ENCODE assay signal across 8 mouse cellular contexts in the genomic region with DNA sequence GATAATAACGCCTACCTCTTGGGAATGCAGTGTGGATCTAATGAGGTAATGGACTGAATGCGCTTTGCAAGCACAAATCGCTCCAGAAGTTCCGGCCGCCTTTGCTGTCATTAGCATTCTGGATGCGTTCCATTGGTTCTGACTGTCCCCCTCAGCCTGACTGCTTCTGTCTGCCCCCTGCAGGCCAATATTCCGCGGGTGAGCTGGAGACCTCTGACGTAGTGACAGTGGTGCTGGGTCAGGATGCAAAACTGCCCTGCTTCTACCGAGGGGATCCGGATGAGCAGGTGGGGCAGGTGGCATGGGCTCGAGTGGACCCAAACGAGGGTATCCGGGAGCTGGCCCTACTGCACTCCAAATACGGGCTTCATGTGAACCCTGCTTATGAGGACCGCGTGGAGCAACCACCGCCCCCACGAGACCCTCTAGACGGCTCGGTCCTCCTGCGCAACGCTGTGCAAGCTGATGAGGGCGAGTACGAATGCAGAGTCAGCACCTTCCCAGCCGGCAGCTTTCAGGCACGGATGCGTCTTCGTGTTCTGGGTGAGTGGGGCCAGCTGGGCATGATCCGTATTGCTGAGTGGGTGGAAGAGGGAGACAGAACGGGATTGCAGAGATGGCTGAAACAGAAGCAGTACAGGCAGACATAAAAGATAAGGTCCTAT. TPM values are rescaled to one million over a fixed set of nuclear protein-coding genes. Genes with fewer than 3 reads are reported as not detected.
DNase-seq lines count a peak whose midpoint lies in the region; ATAC-seq lines count a peak whose summit lies in the region.

No protein-coding gene starts in this region.

- peak; percentile 90 for DNase-seq in R1 (ENCODE audit: low read depth, low spot score)
- peak; percentile 86 to 88 for DNase-seq in cerebellum, postnatal 10 days
- peak; percentile 43 to 49 for DNase-seq in frontal cortex, postnatal 25 days (ENCODE audit: low spot score in 2 of 2)
- DNase-seq in layer of hippocampus, postnatal 25 days (ENCODE audit: extremely low spot score in 1 of 2, low spot score in 1 of 2) = peak; percentile 59 to 69
- peak; percentile 87 for DNase-seq in lung, postnatal 14 days
- DNase-seq in ovary, postnatal 36 days (ENCODE audit: low spot score) = peak; percentile 73
- DNase-seq in thymus, postnatal 10 days (ENCODE audit: low spot score in 2 of 2) = peak; percentile 53 to 72

- peak overlapping the region; percentile 31; the same call in 1 of the 2 replicates for H3K27ac ChIP-seq in hindbrain, embryonic 13.5 days

- ATAC-seq in hindbrain, embryonic 13.5 days (ENCODE audit: low FRiP score) = peak; percentile 76

- peaks cover 12% of the 10 kb centered on the region for H3K4me1 ChIP-seq in hindbrain, embryonic 13.5 days (replicated peaks)

- no peaks in the 10 kb centered on the region for H3K36me3 ChIP-seq in hindbrain, embryonic 13.5 days

- H3K9me3 ChIP-seq in hindbrain, embryonic 13.5 days = no peaks in the 10 kb centered on the region

- peaks cover 15% of the 10 kb centered on the region; the same call in 1 of the 2 replicates for H3K27me3 ChIP-seq in hindbrain, embryonic 13.5 days

- 1% methylated on average over 31 of the region's 31 CpGs for WGBS in hindbrain, embryonic 13.5 days

- peak overlapping the region; percentile 56 for H3K4me2 ChIP-seq in hindbrain, embryonic 13.5 days

- H3K4me3 ChIP-seq in hindbrain, embryonic 13.5 days = peak overlapping the region; percentile 30

- peak overlapping the region; percentile 43; the same call in 1 of the 2 replicates for H3K9ac ChIP-seq in hindbrain, embryonic 13.5 days

RNA-seq across cellular contexts. Expression of a gene that starts 8.7 kb away (rescaled TPM):
- polyA plus RNA-seq in hindbrain, embryonic 13.5 days (2015; fragmentation: Nextera tagmentation; extraction: Ambion mirVana) = 1.00 and 1.0 TPM in 2 replicates
- 1 to 10 TPM; 1.8 to 2.0 TPM for total RNA-seq in layer of hippocampus, postnatal 25 days (2021)

RNA-seq across cellular contexts. Expression of a gene that starts 10.2 kb away (rescaled TPM):
- 1.4 and 1.7 TPM in 2 replicates for polyA plus RNA-seq in hindbrain, embryonic 13.5 days (2015; fragmentation: Nextera tagmentation; extraction: Ambion mirVana)
- total RNA-seq in layer of hippocampus, postnatal 25 days (2021) = 1 to 10 TPM; 3.6 to 3.7 TPM

RNA-seq across cellular contexts. Expression of a gene that starts 19.5 kb away (rescaled TPM):
- 2.8 and 3.3 TPM in 2 replicates for polyA plus RNA-seq in hindbrain, embryonic 13.5 days (2015; fragmentation: Nextera tagmentation; extraction: Ambion mirVana)
- 1 to 10 TPM; 6.4 to 9.2 TPM for total RNA-seq in layer of hippocampus, postnatal 25 days (2021)

RNA-seq across cellular contexts. Expression of a gene that starts 31.0 kb away (rescaled TPM):
- 202 and 209 TPM in 2 replicates for polyA plus RNA-seq in hindbrain, embryonic 13.5 days (2015; fragmentation: Nextera tagmentation; extraction: Ambion mirVana)
- total RNA-seq in layer of hippocampus, postnatal 25 days (2021) = 100 to 1,000 TPM; 113 to 139 TPM

RNA-seq across cellular contexts. Expression of a gene that starts 34.6 kb away (rescaled TPM):
- 164 and 169 TPM in 2 replicates for polyA plus RNA-seq in hindbrain, embryonic 13.5 days (2015; fragmentation: Nextera tagmentation; extraction: Ambion mirVana)
- total RNA-seq in layer of hippocampus, postnatal 25 days (2021) = 100 to 1,000 TPM; 163 to 173 TPM

Comparison
In these comparisons a context has a peak if more than half of its experiments do, and no peak if none do; other contexts are left out.
1. Peak in every context shown above with its lines: DNase-seq, ATAC-seq, H3K4me3 ChIP-seq and H3K27ac ChIP-seq.